ENCODE assay signal across 10 mouse cellular contexts in the genomic region with DNA sequence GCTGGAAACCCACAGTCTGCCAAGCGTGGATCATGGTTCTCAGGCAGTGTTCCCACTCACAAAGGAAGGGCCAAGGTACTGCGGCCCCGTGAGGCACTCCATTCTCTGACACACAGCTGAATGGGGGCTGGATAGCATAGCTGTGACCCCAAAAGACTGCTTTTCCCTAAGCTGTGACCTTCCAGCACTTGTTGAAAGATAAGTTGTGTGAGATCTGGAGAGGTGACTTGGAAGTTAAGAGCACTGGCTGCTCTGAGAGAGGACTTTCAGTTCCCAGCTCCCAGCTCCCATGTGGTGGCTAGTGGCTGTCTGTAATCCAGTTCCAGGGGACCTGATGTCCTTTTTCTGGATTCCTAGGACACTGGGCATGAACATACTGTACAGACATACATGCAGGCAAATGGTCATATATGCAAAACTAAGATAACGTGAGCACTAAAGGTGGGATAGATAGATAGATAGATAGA.
DNase-seq lines count a peak whose midpoint lies in the region; ATAC-seq and TF ChIP-seq lines count a peak whose summit lies in the region.
"Had no signal": no experiment of that assay in that cellular context is flagged by ENCODE, and none has a peak within 500 bp of the region (broad histone marks: within the 10 kb centered on the region; RNA-seq: fewer than 3 reads in every experiment).

No protein-coding gene starts in this region.

- no peak for TF ChIP-seq POLR2A in cerebellum, adult 2 months (IDR thresholded peaks at IDR 0.05; ENCODE audit: borderline replicate concordance, insufficient read depth, low read length)
- no peak for TF ChIP-seq POLR2A in lung, adult 2 months (IDR thresholded peaks at IDR 0.05; ENCODE audit: borderline replicate concordance, extremely low read depth, low read depth, low read length)

- H3K9me3 ChIP-seq in lung, embryonic 14.5 days (ENCODE audit: low read depth, low read length), result no peaks in the 10 kb centered on the region
- no peaks in the 10 kb centered on the region for H3K9me3 ChIP-seq in forebrain, embryonic 16.5 days (ENCODE audit: control insufficient read depth, low read length)
- no peaks in the 10 kb centered on the region for H3K9me3 ChIP-seq in limb, embryonic 12.5 days
- H3K9me3 ChIP-seq: liver, embryonic 13.5 days; neural tube, embryonic 13.5 days had no signal

- H3K4me2 ChIP-seq in lung, embryonic 14.5 days, result peak overlapping the region; percentile 49
- no peak overlapping the region for H3K4me2 ChIP-seq in forebrain, embryonic 16.5 days (ENCODE audit: low read length)
- peak overlapping the region; percentile 41 for H3K4me2 ChIP-seq in limb, embryonic 12.5 days

- H3K27ac ChIP-seq in cerebellum, adult 2 months (ENCODE audit: insufficient read depth, low read length), result peak overlapping the region; percentile 7; the same call in 1 of the 2 replicates
- H3K27ac ChIP-seq in lung, embryonic 14.5 days (ENCODE audit: low read depth), result peak overlapping the region; percentile 51
- peak overlapping the region; percentile 87 for H3K27ac ChIP-seq in forebrain, embryonic 16.5 days (ENCODE audit: low read length)
- H3K27ac ChIP-seq in limb, embryonic 12.5 days, result peak overlapping the region; percentile 24
- H3K27ac ChIP-seq: liver, embryonic 13.5 days; neural tube, embryonic 13.5 days had no signal

- H3K36me3 ChIP-seq in lung, embryonic 14.5 days (ENCODE audit: insufficient read depth), result 0 out of 2 replicates have a peak, but pooled peaks cover 7% of the 10 kb centered on the region
- H3K36me3 ChIP-seq in forebrain, embryonic 16.5 days (ENCODE audit: control insufficient read depth, insufficient read depth), result no peaks in the 10 kb centered on the region
- H3K36me3 ChIP-seq in limb, embryonic 12.5 days, result no peaks in the 10 kb centered on the region
- H3K36me3 ChIP-seq: liver, embryonic 13.5 days had no signal

- H3K9ac ChIP-seq in lung, embryonic 14.5 days, result peak overlapping the region; percentile 14; the same call in 1 of the 2 replicates
- H3K9ac ChIP-seq in forebrain, embryonic 16.5 days (replicated peaks; ENCODE audit: low read depth, low read length), result peak overlapping the region; percentile 23; the same call in 1 of the 2 replicates
- no peak overlapping the region for H3K9ac ChIP-seq in limb, embryonic 12.5 days (replicated peaks)
- H3K9ac ChIP-seq: liver, embryonic 13.5 days; neural tube, embryonic 13.5 days had no signal

- H3K4me1 ChIP-seq in cerebellum, adult 2 months (ENCODE audit: control insufficient read depth, insufficient read depth, low read length), result peaks cover 17% of the 10 kb centered on the region
- H3K4me1 ChIP-seq in lung, embryonic 14.5 days (ENCODE audit: insufficient read depth), result peaks cover 12% of the 10 kb centered on the region; the same call in 1 of the 2 replicates
- no peaks in the 10 kb centered on the region for H3K4me1 ChIP-seq in lung, adult 2 months (ENCODE audit: control insufficient read depth, insufficient read depth, low read length)
- peaks cover 29% of the 10 kb centered on the region for H3K4me1 ChIP-seq in forebrain, embryonic 16.5 days (replicated peaks; ENCODE audit: control insufficient read depth, insufficient read depth, low read length)
- H3K4me1 ChIP-seq in limb, embryonic 12.5 days (replicated peaks), result peaks cover 24% of the 10 kb centered on the region

- H3K27me3 ChIP-seq in cerebellum, adult 2 months (ENCODE audit: control insufficient read depth, insufficient read depth, low read length), result no peaks in the 10 kb centered on the region
- H3K27me3 ChIP-seq in lung, embryonic 14.5 days (ENCODE audit: insufficient read depth, low read length), result no peaks in the 10 kb centered on the region
- H3K27me3 ChIP-seq in forebrain, embryonic 16.5 days (replicated peaks; ENCODE audit: control insufficient read depth, insufficient read depth, low read length), result no peaks in the 10 kb centered on the region
- peaks cover 49% of the 10 kb centered on the region for H3K27me3 ChIP-seq in limb, embryonic 12.5 days
- H3K27me3 ChIP-seq: liver, embryonic 13.5 days; neural tube, embryonic 13.5 days had no signal

- H3K4me3 ChIP-seq in cerebellum, adult 2 months (replicated peaks; ENCODE audit: insufficient read depth, low read depth, low read length), result no peak overlapping the region
- no peak overlapping the region for H3K4me3 ChIP-seq in lung, embryonic 14.5 days (ENCODE audit: low read depth, low read length)
- H3K4me3 ChIP-seq in lung, adult 2 months (replicated peaks; ENCODE audit: extremely low read depth, low read depth, low read length), result no peak overlapping the region
- H3K4me3 ChIP-seq in forebrain, embryonic 16.5 days (replicated peaks; ENCODE audit: low read length), result no peak overlapping the region
- no peak overlapping the region for H3K4me3 ChIP-seq in limb, embryonic 12.5 days (replicated peaks)
- H3K4me3 ChIP-seq: liver, embryonic 13.5 days; neural tube, embryonic 13.5 days had no signal

- no peak for DNase-seq in cerebellum, adult 2 months
- no peak for DNase-seq in cerebellum, adult 8-10 months
- no peak for DNase-seq in lung, embryonic 14.5 days
- no peak for DNase-seq in lung, adult 2 months
- no peak for DNase-seq in layer of hippocampus, postnatal 14 days (ENCODE audit: low spot score in 2 of 2)
- DNase-seq: liver, embryonic 13.5 days had no signal

- peak; percentile 9; the same call in 1 of the 2 replicates for ATAC-seq in lung, embryonic 14.5 days (ENCODE audit: insufficient read depth)
- ATAC-seq in forebrain, embryonic 16.5 days, result no peak
- no peak; the same call in 1 of the 2 replicates for ATAC-seq in limb, embryonic 12.5 days (ENCODE audit: insufficient number of reproducible peaks, insufficient read depth, low FRiP score, low TSS enrichment, low read depth)
- ATAC-seq in megakaryocyte progenitor cell, adult 5-6 weeks (replicated peaks; ENCODE audit: poor library complexity), result no peak

- no peak for TF ChIP-seq CTCF in cerebellum, adult 2 months (IDR thresholded peaks at IDR 0.05; ENCODE audit: borderline replicate concordance, insufficient read depth, low read depth, low read length)
- no peak for TF ChIP-seq CTCF in lung, embryonic 14.5 days (IDR thresholded peaks at IDR 0.05; ENCODE audit: low read depth)
- no peak for TF ChIP-seq CTCF in lung, adult 2 months (IDR thresholded peaks at IDR 0.05; ENCODE audit: insufficient read depth, low read length)

- WGBS in cerebellum, adult 2 months, result 28% methylated on average over 4 of the region's 4 CpGs
- WGBS in lung, embryonic 14.5 days, result 50% methylated on average over 4 of the region's 4 CpGs
- WGBS in lung, adult 2 months, result 58% methylated on average over 4 of the region's 4 CpGs
- WGBS in forebrain, embryonic 16.5 days, result 52% methylated on average over 4 of the region's 4 CpGs
- 33% methylated on average over 4 of the region's 4 CpGs for WGBS in limb, embryonic 12.5 days

Comparison
In these comparisons a context has a peak if more than half of its experiments do, and no peak if none do; other contexts are left out.
1. H3K27ac ChIP-seq: peak in every context shown above with its lines; median percentile 87 in forebrain, embryonic 16.5 days; 51 in lung, embryonic 14.5 days; 24 in limb, embryonic 12.5 days; 7 in cerebellum, adult 2 months.